Mouse (Mus musculus) right cerebral cortex, postnatal 36 days (tissue): ENCODE measurements around the gene Gm20671.
"Not testable (repeated sequence)": the region's sequence is repeated elsewhere in the genome, so short reads cannot be mapped to it uniquely, and the experiment has no call there.

Source experiments
- DNase-seq, 2 experiments: peaks; one replicate each; pipeline ENCODE4 v3.0.0; 2022; ENCODE audit warnings: low spot score in 2 of 2, mixed read lengths in 1 of 2

Gene Gm20671

GRCm38 (mm10) chr5:32785313-32785915, 41.5 kb downstream of the Gm20671 start, which contains the start of gene Pisd:
TSS of gene Pisd (minus strand) at chr5:32785646.
- DNase-seq: peak; percentile 97

GRCm38 (mm10) chr5:32784726-32785125, 42.2 kb downstream of the Gm20671 start:
- DNase-seq: no peak

- DNase-seq: no peak
These were observed 45.3 kb downstream of the Gm20671 start for GRCm38 (mm10) chr5:32781596-32781995.

- no peak for DNase-seq
These were observed 48.7 kb downstream of the Gm20671 start for GRCm38 (mm10) chr5:32778168-32778567.

- DNase-seq: no peak
These were observed 54.5 kb downstream of the Gm20671 start for GRCm38 (mm10) chr5:32772361-32772760.

GRCm38 (mm10) chr5:32767636-32768373, 59.1 kb downstream of the Gm20671 start:
- DNase-seq: no peak

- no peak for DNase-seq
These were observed 59.9 kb downstream of the Gm20671 start for GRCm38 (mm10) chr5:32767004-32767403.

GRCm38 (mm10) chr5:32761566-32762140, 65.3 kb downstream of the Gm20671 start:
- DNase-seq: no peak

- no peak for DNase-seq
These were observed 66.1 kb downstream of the Gm20671 start for GRCm38 (mm10) chr5:32760787-32761186.

GRCm38 (mm10) chr5:32760352-32760751, 66.6 kb downstream of the Gm20671 start:
- DNase-seq: not testable (repeated sequence)

- DNase-seq: no peak
These were observed 67.2 kb downstream of the Gm20671 start for GRCm38 (mm10) chr5:32759662-32760061.

- DNase-seq: no peak
These were observed 70.8 kb downstream of the Gm20671 start for GRCm38 (mm10) chr5:32756141-32756540.

GRCm38 (mm10) chr5:32751736-32752135, 75.2 kb downstream of the Gm20671 start:
- DNase-seq: no peak

GRCm38 (mm10) chr5:32748936-32749335, 78.0 kb downstream of the Gm20671 start:
- DNase-seq: no peak

GRCm38 (mm10) chr5:32747650-32748375, 79.1 kb downstream of the Gm20671 start:
- peak in 1 of 2 experiments; percentile 36 for DNase-seq

GRCm38 (mm10) chr5:32745705-32746655, 80.9 kb downstream of the Gm20671 start:
- peak; percentile 58 to 69 for DNase-seq

- DNase-seq: peak; percentile 81 to 86
These were observed 84.8 kb downstream of the Gm20671 start for GRCm38 (mm10) chr5:32742149-32742548.

GRCm38 (mm10) chr5:32741377-32741776, 85.5 kb downstream of the Gm20671 start:
- peak; percentile 63 to 69 for DNase-seq

GRCm38 (mm10) chr5:32740850-32741249, 86.1 kb downstream of the Gm20671 start:
- DNase-seq: peak in 1 of 2 experiments; percentile 29

GRCm38 (mm10) chr5:32740138-32740537, 86.8 kb downstream of the Gm20671 start:
- DNase-seq: no peak

- not testable (repeated sequence) for DNase-seq
These were observed 90.1 kb downstream of the Gm20671 start for GRCm38 (mm10) chr5:32736770-32737169.
